Mouse (Mus musculus) layer of hippocampus, adult 9-10 months (tissue): ENCODE results near the gene Astn2.

Experiments used
- DNase-seq: peaks from one replicate; pipeline ENCODE4 v3.0.0; 2022; ENCODE audit warnings: low spot score

Astn2 gene

DNA sequence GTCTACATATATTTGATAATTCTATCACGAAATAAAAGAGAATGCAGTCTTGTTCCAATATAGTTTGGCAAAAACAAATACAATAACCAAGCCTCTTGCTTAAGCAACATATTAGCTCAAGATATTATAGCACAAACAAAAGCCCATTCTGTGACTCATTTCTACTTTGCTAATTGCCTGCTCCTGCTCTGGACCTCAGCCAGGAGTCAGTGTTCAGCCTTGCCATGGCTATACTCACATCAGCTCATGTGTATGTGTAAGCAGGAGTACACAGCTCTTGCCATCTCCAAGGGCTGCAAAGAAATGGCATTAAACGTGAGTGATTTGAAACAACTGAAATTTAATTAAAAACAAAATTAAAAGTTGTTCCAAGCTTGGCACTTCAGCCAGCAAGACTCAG is 435.1 kb downstream of the Astn2 start:
- no peak for DNase-seq

DNA sequence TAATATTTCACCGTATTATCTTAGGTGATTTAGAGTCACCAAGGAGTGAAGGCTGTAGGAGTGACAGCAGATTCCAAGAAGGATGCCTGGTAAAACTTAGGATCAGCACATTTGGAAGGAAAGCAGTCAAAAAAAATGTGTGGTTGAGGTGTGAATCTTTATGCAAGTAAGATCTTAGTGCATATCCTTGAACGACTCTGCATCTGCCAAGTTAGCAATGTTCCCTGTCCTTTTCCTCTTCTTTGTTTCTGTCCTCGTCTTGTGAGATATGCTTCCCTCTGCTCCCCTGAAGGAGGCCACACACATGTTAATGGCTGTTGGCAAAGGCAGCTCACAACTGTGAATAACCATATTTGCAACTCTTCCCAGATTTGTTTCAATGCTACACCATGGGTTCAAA is 439.8 kb downstream of the Astn2 start:
- no peak for DNase-seq

DNA sequence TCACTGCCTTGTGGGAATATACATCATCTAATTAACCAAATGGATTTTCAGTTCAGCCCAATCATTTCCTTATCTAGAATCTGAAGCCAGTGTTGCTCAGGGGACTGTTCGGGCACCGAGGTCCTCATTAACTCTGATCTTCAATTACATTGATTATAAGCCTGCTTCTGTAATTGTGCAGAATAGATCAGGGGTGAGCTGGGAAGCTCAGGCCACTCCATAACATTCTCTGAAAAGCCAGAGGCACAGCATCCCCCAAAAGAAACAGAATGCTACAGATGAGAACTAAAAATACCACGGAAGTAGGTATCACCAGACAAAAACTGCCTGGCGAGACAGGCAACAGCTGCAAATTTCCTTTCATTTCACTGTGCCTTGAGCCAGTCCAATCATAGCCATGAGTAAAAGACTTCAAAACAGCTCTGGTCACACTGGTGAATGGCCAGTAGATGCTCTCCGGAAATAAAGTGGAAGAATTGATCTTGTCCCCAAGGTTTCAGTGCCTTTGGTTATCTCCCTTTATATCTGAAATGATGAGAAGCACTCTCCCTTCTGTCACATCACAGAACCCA is 445.1 kb downstream of the Astn2 start:
- no peak for DNase-seq

DNA sequence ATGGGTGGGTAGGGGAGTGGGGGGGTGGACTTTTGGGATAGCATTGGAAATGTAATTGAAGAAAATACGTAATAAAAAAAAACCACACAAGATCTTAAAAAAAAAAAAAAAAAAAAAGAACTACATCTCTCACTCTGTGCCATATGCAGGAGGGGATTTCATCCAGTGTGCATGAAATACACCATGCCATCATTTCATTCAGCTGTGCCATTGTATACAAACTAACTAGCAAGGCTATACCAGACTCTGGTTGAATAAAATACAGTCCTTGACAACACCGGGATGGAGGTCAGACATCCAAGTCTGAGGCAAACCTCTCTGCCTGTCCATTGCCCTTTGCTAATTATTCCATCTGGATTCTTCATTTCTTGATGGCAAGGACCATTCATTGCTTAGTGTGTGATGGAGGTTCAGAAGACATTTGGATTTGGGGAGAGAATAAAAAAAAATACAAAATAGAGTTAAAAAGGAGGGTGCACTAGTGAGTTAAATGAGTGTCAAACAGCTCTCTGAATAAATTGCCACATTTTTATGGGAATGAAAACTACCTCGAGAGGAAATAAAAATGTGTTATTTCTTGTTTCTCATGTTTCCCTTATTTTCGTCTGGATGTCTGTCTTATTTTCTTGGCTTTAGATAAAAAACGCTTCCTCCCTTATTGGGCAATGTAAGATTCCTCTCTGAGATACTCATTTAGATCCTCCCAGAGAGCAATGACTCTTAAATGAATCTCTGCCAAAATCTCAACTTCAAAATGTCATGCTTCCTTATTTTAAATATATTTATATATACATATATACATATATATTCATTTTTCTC is 445.8 kb downstream of the Astn2 start:
- DNase-seq, result no peak

DNA sequence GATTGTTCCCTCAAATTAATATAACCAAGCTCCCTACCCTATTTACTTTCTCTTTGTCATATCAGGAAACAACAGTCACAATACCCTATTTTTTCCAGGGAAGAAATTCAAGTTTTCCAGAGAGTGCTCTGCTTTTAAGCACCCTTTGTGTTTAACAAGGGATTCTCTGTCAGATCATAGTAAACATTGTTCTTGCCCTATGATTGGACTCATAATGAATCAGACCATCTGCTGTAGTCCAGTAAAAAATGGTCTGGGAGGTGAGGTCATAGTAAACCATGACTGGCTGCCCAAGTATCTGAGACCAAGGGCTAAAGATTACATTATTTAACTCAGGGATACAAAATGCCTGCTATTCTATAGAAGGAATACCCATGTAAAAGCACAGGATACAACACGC is 452.5 kb downstream of the Astn2 start:
- no peak for DNase-seq

DNA sequence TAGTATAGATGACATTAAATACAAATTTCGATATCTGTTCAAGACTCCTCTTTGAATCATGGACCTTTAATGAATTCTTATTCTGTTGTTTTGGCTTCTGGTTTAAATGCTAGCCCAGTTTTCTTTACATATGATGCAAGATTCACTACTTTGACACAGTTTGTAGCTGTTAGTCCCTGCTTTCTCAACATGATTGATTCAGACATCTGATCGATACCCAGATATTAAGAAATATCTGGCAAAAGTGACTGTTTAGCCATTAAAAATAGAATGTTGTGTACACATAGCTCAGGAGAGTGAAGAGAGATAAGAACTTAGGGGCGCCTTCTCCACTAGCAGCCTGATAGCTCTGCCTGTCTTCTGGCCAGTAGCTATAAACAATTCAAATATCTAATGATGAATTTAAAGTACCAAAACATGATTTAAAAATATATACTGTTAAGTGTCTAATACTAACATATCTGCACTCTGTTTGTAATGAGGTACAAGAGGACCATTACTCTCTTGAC is 457.2 kb downstream of the Astn2 start:
- no peak for DNase-seq

DNA sequence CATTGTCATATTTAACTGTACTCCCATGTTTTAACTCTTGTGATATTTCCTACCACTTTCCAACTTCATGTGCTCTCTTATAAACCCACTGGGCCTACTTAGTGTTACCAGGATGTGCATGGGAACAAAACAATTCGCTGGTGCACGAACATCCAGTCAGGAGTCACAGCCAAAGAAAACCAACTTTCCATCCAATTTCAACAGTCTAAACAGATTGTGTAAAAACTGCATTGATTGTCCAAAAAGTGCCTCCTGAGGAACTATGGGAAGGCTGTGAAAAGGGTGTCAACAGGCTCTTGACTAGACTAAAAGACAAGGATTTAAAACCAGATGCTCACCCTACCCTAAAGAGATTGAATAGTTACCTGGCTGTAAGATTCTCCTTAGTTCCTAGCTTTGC is 458.4 kb downstream of the Astn2 start:
- DNase-seq, result no peak

DNA sequence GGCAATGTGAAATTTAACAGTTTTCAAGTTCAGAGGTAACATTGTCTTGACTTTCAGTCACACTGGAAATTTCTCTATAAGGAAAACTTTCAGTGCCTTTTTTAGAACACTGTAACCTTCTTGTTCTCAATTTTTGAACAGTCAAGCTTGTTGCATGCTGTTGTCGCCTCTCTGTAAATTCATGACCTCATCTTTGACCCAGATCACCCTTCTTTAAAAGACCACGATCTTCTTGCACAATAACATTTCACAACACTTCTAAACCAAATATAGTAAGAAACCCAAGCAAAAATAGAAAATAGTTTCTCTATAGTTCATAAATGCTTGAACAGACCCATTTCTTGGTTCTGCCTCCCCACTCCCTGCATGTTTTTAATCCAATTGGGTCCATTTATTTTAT is 473.5 kb downstream of the Astn2 start:
- DNase-seq, result no peak

DNA sequence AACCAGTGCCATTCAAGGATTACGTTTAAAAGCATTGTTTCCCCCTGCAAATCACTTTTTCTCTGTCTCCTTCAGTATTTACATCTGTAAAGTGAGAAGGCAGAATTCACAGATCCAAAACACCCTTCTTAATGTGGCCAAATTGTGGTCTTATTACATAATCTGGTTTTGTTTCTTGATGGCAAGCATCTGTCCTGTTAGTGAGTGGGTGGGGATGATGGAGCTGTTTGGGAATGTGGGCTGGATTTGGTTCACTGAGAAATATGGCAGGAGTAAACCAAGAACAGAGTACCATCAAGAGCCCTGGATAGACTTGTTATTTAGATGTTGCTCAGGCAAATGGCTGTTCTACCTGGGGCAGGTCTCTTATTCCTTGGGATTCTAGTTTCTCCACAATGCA is 484.1 kb downstream of the Astn2 start:
- DNase-seq, result no peak

DNA sequence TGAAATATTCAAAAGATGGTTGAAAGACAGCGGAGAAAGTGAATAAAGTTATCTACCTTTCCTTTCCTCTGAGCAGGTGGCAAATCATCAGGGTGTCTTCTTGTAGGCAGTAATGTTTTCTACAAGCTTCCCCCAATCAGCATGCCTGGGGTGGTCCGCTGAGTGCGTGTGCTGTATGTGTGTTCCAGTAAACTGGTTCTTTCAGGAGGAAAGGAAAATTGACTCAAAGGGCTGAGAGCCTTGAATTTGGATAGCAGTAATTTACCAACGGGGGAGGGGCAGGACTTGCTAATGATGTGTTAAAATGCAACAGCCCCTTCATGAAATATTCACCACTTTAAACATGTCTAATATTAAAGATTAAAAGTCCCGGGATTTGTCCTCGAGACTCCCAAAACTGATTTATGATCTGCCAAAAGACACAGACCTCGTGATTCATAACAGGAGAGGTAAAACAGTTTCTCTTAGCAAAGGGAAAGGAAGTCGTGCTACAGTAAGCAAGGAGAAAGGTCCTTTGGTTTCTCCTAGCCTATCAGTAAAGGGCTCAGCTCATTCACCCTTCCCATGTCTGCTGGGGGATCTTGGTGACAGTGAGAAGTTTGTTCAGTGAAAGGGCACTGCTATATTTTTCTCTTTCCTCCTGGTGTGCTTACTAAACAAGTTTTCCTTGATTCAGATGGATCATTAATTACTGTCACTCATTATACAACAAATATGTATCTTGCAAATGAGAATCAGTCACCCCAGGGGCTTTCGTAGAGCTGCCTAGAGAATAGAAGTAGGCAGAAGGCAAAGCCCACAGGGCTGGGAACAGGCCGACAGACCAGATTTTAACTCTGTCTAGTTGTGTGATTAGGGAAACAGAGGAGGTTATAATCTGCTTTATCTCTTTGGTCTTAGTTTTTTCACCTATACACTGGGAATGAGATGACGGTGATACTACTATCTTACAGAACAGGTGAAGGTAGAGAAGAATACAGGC is 488.1 kb downstream of the Astn2 start:
- DNase-seq, result no peak

DNA sequence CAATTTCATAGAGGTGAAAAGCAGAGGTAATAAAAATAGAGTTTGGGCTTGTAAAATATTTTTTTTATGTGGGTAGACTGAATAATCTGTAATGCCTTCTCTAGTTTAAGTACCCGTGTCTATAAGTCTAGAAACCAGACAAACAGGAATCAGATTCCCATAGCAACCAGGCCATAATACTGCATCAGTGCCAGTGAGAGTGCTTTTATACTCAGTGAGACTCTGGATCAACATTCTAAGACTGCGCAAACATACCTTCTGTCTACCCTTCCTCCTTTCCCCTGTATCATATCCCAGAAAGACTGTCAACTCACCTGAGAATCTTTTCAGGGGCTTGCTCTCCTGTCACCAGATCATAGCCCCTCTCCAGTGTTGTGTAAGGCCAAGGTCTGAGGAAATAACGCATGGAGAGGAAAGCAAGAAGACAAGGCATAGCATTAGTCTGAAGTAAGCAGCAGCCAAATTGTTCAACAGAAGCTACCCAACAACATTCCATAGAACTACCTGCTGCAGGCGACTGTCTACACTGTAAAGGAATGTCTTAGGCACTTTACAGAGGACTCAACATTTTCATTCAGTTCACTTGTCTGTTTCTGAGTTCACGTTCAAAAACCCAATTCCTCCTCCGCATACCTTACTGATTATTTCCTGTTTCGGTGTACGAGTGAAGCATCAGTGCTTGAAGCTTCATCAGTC is 492.0 kb downstream of the Astn2 start:
- DNase-seq, result no peak

DNA sequence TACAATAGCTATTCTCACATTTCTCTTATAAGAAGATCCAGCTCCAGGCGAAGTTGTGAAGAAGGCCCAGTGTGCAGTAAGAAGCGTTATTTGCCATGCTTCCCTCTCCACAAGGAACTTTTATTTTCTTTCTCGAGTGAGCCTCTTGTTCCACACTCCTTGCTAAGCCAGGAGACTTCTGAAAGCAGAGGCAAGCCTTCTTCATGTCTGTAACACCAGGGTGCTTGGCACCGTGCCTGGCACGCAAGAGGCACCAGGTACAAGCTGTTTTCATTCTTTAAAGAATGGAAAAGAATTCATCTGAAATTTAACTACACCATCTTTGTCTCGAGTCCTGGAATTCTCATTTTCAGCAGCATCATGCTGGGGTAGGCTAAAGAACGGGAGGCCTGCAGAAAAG is 496.8 kb downstream of the Astn2 start:
- DNase-seq, result no peak

DNA sequence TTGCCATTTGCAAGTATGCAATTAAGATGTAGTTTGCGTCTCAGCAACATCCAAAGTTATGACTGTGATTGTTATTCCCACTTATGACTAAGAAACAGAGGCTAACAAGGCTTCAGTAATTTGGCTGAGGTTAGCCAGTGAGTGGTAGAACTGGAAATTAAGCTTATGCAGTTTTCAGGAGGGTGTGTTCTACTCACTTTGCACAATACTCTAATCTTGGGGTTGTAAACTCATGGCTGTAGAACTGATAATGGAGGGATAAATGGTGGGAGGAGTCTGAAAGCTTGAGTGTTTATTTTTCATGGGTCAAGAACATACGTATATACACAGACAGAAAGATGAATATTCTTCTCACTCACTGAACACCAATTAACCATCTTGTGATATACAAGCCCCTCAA is 499.4 kb downstream of the Astn2 start:
- no peak for DNase-seq

DNA sequence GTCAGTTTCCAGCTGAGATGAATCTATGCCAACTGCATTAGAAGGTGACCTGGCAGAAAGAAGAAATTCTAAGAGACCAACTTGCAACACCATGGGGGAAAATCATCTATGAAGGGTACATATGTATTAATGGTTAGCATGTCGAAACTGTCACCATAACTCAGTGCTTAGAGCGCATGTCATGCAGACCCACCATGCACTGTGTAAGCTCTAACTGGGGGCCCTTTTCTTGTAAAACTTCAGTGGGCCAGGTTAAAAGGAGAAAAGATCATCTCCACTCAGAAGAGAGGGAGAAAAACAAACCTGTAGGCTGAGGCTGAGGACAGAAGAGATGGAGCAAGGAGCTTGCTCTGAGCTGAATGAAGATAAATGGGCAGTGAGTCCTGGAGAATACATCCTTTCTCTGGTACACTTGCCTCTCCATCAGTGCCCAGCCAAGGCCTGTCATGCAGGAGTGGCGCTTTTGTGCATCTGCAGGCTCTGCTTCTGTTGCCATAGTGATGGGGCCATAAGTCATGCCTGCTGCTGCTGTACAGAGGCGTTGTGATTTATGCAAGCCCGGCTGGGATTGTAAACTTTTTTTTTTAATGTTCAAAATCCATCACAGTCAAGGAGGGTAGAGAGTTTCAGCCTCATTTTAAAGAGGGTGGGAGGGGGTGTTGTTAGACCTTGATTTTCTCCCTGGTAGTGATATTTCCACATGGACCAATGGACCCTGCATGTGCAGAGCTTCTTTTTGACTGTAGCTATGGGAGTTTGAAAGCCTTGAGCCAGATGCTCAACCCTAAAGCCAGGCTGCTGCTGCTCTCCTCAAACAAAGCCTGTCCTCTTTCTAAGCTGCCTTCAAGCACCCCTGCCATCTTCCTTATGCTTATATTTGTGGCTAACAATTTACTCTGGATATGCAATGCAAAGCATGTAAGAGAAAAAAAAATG is 508.1 kb downstream of the Astn2 start:
- no peak for DNase-seq

DNA sequence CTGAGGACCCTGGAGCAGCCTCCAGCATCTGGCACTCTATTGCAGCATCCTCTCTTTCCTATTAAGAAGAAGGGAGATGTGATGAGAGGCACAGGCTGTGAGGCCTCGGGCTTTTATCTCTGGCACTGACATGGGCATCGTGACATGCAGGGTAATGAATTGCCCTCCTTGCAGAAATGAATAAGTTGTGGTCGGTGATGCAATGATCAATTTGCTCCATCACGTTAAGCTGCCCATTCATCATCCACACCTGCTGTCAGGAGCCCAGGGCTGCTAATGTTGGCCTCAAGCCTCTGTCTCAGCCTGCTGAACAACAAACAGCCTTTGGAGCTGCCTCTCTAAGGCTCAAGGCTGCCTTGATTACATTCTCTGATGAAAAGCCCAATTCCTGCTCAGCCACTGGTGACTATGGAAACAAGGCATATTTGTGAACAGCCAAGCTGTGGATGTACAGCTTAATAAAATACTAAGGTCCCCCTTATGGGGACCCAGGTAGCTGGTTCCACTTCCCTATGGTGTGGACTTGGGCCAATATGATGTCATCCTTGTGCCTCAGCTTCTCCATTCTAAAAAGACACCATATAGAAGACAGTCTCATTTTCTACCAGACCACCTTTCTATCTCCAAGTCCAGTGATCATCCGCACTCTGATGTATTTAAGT is 515.9 kb downstream of the Astn2 start:
- no peak for DNase-seq

DNA sequence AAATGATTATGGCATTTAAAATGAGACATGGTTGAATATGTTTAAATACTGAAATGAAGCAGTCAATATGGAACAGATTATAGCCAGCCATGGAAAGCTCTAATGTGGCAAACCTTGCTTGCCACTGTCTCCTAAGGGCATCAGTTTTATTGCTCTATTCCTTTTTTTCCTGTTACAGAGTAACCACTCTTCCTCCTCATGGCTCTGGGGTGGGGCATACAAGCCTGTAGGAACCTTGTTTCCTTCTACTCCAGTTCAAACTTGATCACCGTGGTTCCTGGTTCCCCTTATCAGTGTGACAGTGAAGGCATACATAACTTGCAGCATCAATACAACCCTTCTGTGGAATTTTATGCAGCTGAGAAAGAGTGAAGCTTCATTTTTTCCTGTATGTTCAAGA is 517.5 kb downstream of the Astn2 start:
- no peak for DNase-seq

DNA sequence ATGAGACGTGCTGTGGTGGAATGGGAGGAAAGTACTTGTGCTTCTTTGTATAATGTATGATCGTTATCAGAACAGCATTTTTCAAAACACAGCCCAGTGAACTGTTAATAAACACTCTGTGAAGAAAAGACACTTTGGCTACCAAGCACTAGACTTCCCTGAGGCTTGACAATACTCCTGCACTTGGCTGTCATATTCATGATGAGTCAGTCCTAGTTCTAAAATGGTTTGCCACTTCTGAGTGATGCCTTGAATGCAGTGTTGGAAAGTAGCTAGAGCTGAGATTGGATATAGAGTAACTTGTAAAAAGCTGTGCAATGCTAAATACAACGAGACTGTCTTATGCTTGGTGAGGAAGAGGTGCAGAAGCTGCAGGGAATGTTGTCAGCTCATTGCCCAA is 518.5 kb downstream of the Astn2 start:
- DNase-seq, result no peak

DNA sequence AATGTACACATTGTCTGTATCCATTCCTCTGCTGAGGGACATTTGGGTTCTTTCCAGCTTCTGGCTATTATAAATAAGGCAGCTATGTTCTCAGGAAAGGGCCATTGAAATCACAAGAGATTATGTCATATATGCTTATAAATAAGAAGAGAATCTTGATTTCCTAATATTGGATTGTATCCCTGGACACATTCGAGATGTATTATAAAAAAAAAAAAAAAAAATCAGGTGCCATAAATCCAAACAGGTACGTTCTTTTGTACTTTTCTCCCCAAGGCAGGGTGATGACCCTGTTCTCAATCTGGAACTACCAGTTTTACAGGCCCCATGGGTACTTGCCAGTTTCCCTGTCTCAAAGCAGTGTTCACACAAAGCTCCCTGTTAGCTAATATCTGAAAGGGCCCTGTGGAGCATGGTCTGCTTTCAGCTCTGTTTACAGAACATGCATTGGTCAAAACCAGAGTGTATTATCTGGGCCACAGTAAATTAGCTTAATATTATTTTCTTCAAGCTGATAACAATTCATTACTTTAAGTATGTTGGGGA is 530.1 kb downstream of the Astn2 start:
- no peak for DNase-seq

DNA sequence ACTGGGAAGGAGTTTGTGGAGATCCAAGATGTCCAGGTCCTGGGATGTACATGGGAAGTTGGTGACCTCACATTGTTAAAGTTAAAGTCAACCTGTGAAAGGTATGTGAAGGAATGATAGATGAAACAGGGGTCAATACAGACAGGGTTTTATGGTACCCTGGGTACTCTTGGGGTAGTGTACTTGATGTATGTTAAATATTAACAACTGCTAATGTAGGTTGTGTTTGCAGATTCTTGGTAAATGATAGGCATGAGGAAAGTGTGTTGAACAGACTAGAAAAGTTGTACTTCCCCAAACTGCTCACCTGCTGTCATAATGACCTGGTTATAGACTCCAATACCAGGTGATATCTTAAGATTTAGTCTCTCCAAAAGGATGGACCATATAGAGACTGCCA is 539.9 kb downstream of the Astn2 start:
- no peak for DNase-seq

DNA sequence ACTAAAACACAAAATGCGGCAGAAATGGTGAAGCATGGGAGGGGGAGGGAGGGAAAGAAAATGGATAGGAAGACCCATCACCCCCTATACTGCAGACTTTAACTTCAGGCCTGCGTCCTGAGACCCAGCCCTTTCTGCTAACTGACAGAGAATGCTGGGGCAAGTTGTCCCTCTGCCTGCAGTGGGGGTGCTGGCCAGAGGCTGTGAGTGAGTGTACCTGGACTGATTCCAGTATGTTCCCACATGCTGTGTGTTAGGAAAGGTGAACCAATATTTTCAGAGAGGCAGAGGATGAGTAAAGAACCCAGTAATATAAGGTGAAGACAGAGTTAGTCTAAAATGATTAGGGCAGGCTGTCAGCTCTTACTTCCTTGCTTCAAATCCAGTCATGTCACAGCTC is 561.2 kb downstream of the Astn2 start:
- DNase-seq, result no peak
